Mouse (Mus musculus): ENCODE measurements around the gene Clk4. TPM values are rescaled to one million over a fixed set of nuclear protein-coding genes. Genes with fewer than 3 reads are reported as not detected.

Gene Clk4
- total and polyA plus RNA-seq, 2 experiments: 13.9 to 116 TPM

GRCm38 (mm10) chr11:51265326-51265725, 3.8 kb downstream of the Clk4 start:
- H3K27ac ChIP-seq (replicated peaks; ENCODE audit: insufficient read depth, low read depth, low read length): no peak overlapping the region
- WGBS: 13% methylated on average over 3 of the region's 3 CpGs
- no peak for TF ChIP-seq POLR2A (IDR thresholded peaks at IDR 0.05; ENCODE audit: extremely low read depth, insufficient read depth, low read length)
- TF ChIP-seq CTCF (IDR thresholded peaks at IDR 0.05; ENCODE audit: low read depth, low read length): peak; percentile 63

GRCm38 (mm10) chr11:51274418-51274817, 12.9 kb downstream of the Clk4 start:
- TF ChIP-seq CTCF (IDR thresholded peaks at IDR 0.05; ENCODE audit: low read depth, low read length): no peak
- no peak for TF ChIP-seq POLR2A (IDR thresholded peaks at IDR 0.05; ENCODE audit: extremely low read depth, insufficient read depth, low read length)
- no peak for DNase-seq (ENCODE audit: extremely low read depth, low read depth, low spot score)
- H3K9ac ChIP-seq (ENCODE audit: low read depth, low read length): no peak overlapping the region
- peaks cover 4% of the 10 kb centered on the region; the same call in 1 of the 2 replicates for H3K79me2 ChIP-seq (ENCODE audit: control insufficient read depth, insufficient read depth, low read length)
- WGBS: 100% methylated on average over 1 of the region's 1 CpGs
- no peak overlapping the region for H3K4me3 ChIP-seq (ENCODE audit: insufficient read depth, low read depth, low read length)
- no peaks in the 10 kb centered on the region; the same call in 1 of the 2 replicates for H3K4me1 ChIP-seq (ENCODE audit: control insufficient read depth, insufficient read depth, low read length)
- H3K27ac ChIP-seq (replicated peaks; ENCODE audit: insufficient read depth, low read depth, low read length): no peak overlapping the region
- peaks cover 74% of the 10 kb centered on the region for H3K36me3 ChIP-seq (ENCODE audit: control insufficient read depth, insufficient read depth, low read length)
- H3K27me3 ChIP-seq (ENCODE audit: control insufficient read depth, insufficient read depth, low read length): no peaks in the 10 kb centered on the region

More at GRCm38 (mm10) chr11:51265326-51265725, 3.8 kb downstream of the Clk4 start:
- peak overlapping the region; percentile 18; the same call in 1 of the 2 replicates for H3K9ac ChIP-seq (ENCODE audit: low read depth, low read length)
- peaks cover 22% of the 10 kb centered on the region for H3K36me3 ChIP-seq (ENCODE audit: control insufficient read depth, insufficient read depth, low read length)
- peaks cover 17% of the 10 kb centered on the region for H3K4me1 ChIP-seq (ENCODE audit: control insufficient read depth, insufficient read depth, low read length)
- H3K79me2 ChIP-seq (ENCODE audit: control insufficient read depth, insufficient read depth, low read length): peaks cover 18% of the 10 kb centered on the region
- H3K27me3 ChIP-seq (ENCODE audit: control insufficient read depth, insufficient read depth, low read length): no peaks in the 10 kb centered on the region
- peak; percentile 47 for DNase-seq (ENCODE audit: extremely low read depth, low read depth, low spot score)
- H3K4me3 ChIP-seq (ENCODE audit: insufficient read depth, low read depth, low read length): peak overlapping the region; percentile 45; the same call in 1 of the 2 replicates

GRCm38 (mm10) chr11:51289564-51290041, 28.1 kb downstream of the Clk4 start, which contains the start of gene Col23a1:
Col23a1 (plus strand) TSS chr11:51289920.
- Histone ChIP-seq H3K79me2 (ENCODE audit: control insufficient read depth, insufficient read depth, low read length) (no peaks in the 10 kb centered on the region), H3K4me1 (ENCODE audit: control insufficient read depth, insufficient read depth, low read length) (no peaks in the 10 kb centered on the region), H3K27me3 (ENCODE audit: control insufficient read depth, insufficient read depth, low read length) (no peaks in the 10 kb centered on the region), H3K9ac (ENCODE audit: low read depth, low read length) (peak within 1 kb of the TSS; percentile 71), H3K36me3 (ENCODE audit: control insufficient read depth, insufficient read depth, low read length) (no peaks in the 10 kb centered on the region), H3K4me3 (ENCODE audit: insufficient read depth, low read depth, low read length) (peak within 1 kb of the TSS; percentile 78), H3K27ac (replicated peaks; ENCODE audit: insufficient read depth, low read depth, low read length) (no peak within 1 kb of the TSS)
- under 1% methylated on average over 37 of the region's 38 CpGs for WGBS
- peak; percentile 76 for DNase-seq (ENCODE audit: extremely low read depth, low read depth, low spot score)
- peak; percentile 90 for TF ChIP-seq CTCF (IDR thresholded peaks at IDR 0.05; ENCODE audit: low read depth, low read length)
- TF ChIP-seq POLR2A (IDR thresholded peaks at IDR 0.05; ENCODE audit: extremely low read depth, insufficient read depth, low read length): no peak

DNA sequence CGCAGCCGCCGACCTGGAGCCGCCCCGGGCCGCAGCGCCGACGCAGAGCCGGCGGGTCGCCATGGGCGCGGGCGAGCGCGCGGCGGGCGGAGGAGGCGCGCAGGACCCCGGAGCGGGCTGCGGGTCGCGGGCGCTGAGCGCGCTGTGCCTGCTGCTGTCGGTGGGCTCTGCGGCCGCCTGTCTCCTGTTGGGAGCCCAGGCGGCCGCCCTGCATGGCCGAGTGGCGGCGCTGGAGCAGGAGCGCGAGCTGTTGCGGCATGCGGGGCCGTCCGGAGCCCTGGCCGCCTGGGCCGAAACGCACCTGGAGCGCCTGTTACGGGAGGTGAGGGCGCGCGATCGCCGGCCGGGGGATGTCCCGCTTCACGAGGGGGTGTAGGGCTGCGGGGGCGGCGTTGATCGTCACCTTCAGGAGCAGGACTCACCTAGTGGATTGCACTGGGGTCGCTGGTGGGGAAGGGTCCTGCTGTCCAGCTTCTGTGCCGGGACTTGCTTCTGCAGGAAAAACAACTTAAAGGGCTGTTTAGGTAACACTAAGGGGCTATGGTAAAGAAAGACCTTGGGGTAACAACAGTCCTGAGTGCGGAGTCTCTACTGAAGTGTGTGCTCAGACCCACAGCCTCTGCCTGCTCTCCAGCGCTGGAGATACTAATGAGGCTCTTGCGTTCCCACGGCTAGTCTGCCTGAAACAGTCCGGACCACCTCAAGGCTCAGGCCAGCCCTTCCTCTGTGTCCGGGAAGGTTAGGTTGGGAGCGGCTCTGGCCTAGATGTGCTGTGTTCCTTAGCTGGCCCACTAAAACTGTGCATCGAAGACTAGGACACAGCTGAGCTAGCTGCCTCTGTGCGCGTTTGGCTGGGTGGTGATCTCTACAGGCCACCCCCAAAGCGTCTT, 28.8 kb downstream of the Clk4 start:
- no peaks in the 10 kb centered on the region for H3K36me3 ChIP-seq (ENCODE audit: control insufficient read depth, insufficient read depth, low read length)
- H3K79me2 ChIP-seq (ENCODE audit: control insufficient read depth, insufficient read depth, low read length): no peaks in the 10 kb centered on the region
- H3K27me3 ChIP-seq (ENCODE audit: control insufficient read depth, insufficient read depth, low read length): no peaks in the 10 kb centered on the region
- no peak for DNase-seq (ENCODE audit: extremely low read depth, low read depth, low spot score)
- H3K4me1 ChIP-seq (ENCODE audit: control insufficient read depth, insufficient read depth, low read length): no peaks in the 10 kb centered on the region
- peak overlapping the region; percentile 71 for H3K9ac ChIP-seq (ENCODE audit: low read depth, low read length)
- WGBS: 5% methylated on average over 74 of the region's 74 CpGs
- peak overlapping the region; percentile 78; the same call in 1 of the 2 replicates for H3K4me3 ChIP-seq (ENCODE audit: insufficient read depth, low read depth, low read length)
- TF ChIP-seq CTCF (IDR thresholded peaks at IDR 0.05; ENCODE audit: low read depth, low read length) (peak; percentile 33; the same call in 1 of the 2 replicates), POLR2A (IDR thresholded peaks at IDR 0.05; ENCODE audit: extremely low read depth, insufficient read depth, low read length) (no peak)
- no peak overlapping the region for H3K27ac ChIP-seq (replicated peaks; ENCODE audit: insufficient read depth, low read depth, low read length)

- no peaks in the 10 kb centered on the region for H3K79me2 ChIP-seq (ENCODE audit: control insufficient read depth, insufficient read depth, low read length)
- no peaks in the 10 kb centered on the region for H3K36me3 ChIP-seq (ENCODE audit: control insufficient read depth, insufficient read depth, low read length)
- no peaks in the 10 kb centered on the region for H3K27me3 ChIP-seq (ENCODE audit: control insufficient read depth, insufficient read depth, low read length)
- WGBS: 74% methylated on average over 2 of the region's 2 CpGs
- no peak for TF ChIP-seq CTCF (IDR thresholded peaks at IDR 0.05; ENCODE audit: low read depth, low read length)
- no peak for TF ChIP-seq POLR2A (IDR thresholded peaks at IDR 0.05; ENCODE audit: extremely low read depth, insufficient read depth, low read length)
- no peak overlapping the region for H3K27ac ChIP-seq (replicated peaks; ENCODE audit: insufficient read depth, low read depth, low read length)
- H3K4me1 ChIP-seq (ENCODE audit: control insufficient read depth, insufficient read depth, low read length): no peaks in the 10 kb centered on the region
- H3K9ac ChIP-seq (ENCODE audit: low read depth, low read length): no peak overlapping the region
- H3K4me3 ChIP-seq (ENCODE audit: insufficient read depth, low read depth, low read length): no peak overlapping the region
- DNase-seq (ENCODE audit: extremely low read depth, low read depth, low spot score): no peak
Observed at GRCm38 (mm10) chr11:51293956-51294530, 32.5 kb downstream of the Clk4 start.

Data from liver, adult 2 months (tissue).